Mouse (Mus musculus) hindbrain, embryonic 12.5 days (tissue): ENCODE data around the gene Twnk. TPM values are rescaled to one million over a fixed set of nuclear protein-coding genes. Genes with fewer than 3 reads are reported as not detected.

Source experiments
- ATAC-seq: fragments of 200-750 bp; cut with Nextera tagmentation; 2 replicates; pipeline ENCODE4 v1.8.0; 2017; ENCODE audit warnings: moderate TSS enrichment; ENCODE audit not compliant: low FRiP score
- H3K27ac ChIP-seq: fragments of 300-500 bp; sonication (generic); 2 replicates; pipeline ENCODE4 v1.5.1; 2016; ENCODE audit warnings: mild to moderate bottlenecking
- H3K27me3 ChIP-seq: fragments of 300-500 bp; sonication (generic); 2 replicates; pipeline ENCODE4 v1.6.1; 2016; ENCODE audit warnings: mild to moderate bottlenecking
- H3K36me3 ChIP-seq: fragments of 300-500 bp; sonication (generic); 2 replicates; pipeline ENCODE4 v1.6.1; 2016; ENCODE audit warnings: mild to moderate bottlenecking
- H3K4me1 ChIP-seq: fragments of 300-500 bp; sonication (generic); 2 replicates; pipeline ENCODE4 v1.6.1; 2016
- H3K4me2 ChIP-seq: fragments of 300-500 bp; sonication (generic); replicated peaks from 2 replicates; pipeline ENCODE4 v1.6.1; 2016; ENCODE audit warnings: mild to moderate bottlenecking
- H3K4me3 ChIP-seq: fragments of 300-500 bp; sonication (generic); 2 replicates; pipeline ENCODE4 v1.5.1; 2016; ENCODE audit warnings: mild to moderate bottlenecking
- H3K9ac ChIP-seq: fragments of 300-500 bp; sonication (generic); 2 replicates; pipeline ENCODE4 v1.6.1; 2016; ENCODE audit warnings: mild to moderate bottlenecking, moderate library complexity
- H3K9me3 ChIP-seq: fragments of 300-500 bp; sonication (generic); replicated peaks from 2 replicates; pipeline ENCODE4 v1.6.1; 2016; ENCODE audit warnings: mild to moderate bottlenecking
- WGBS: fragments of 180-500 bp; shearing (Covaris S2); methylation state at CpG from one replicate; pipeline ENCODE4 v1.1.7; 2016; 5-methylcytosine and 5-hydroxymethylcytosine counted together
- polyA plus RNA-seq: library from polyadenylated mRNA; unstranded; fragments of >200 nt; fragmentation: Nextera tagmentation; extraction: Ambion mirVana; gene quantifications from 2 replicates; pipeline ENCODE4 v1.2.1, GENCODE M21; 2016

Twnk gene
- polyA plus RNA-seq, 1 experiment from 2014 or later: 19.7 TPM

- H3K36me3 ChIP-seq: 0 out of 2 replicates have a peak, but pooled peaks cover 4% of the 10 kb centered on the region
- H3K4me2 ChIP-seq: peak overlapping the region; percentile 78
- H3K4me1 ChIP-seq: peaks cover 30% of the 10 kb centered on the region
- WGBS: 37% methylated on average over 9 of the region's 9 CpGs
- no peaks in the 10 kb centered on the region for H3K27me3 ChIP-seq
- H3K9ac ChIP-seq: peak overlapping the region; percentile 86; the same call in 1 of the 2 replicates
- peak overlapping the region; percentile 67 for H3K4me3 ChIP-seq
- H3K27ac ChIP-seq: peak overlapping the region; percentile 57; the same call in 1 of the 2 replicates
- ATAC-seq: no peak
- H3K9me3 ChIP-seq: no peaks in the 10 kb centered on the region
These were observed 17.1 kb upstream of the Twnk start for GRCm38 (mm10) chr19:44988321-44988720.

GRCm38 (mm10) chr19:44988831-44989566, 16.5 kb upstream of the Twnk start, which contains the start of gene Sema4g:
TSS of gene Sema4g (plus strand) at chr19:44989101.
- H3K4me2 ChIP-seq: peak within 1 kb of the TSS; percentile 78
- H3K4me3 ChIP-seq: peak within 1 kb of the TSS; percentile 67
- 1% methylated on average over 49 of the region's 58 CpGs for WGBS
- peaks cover 30% of the 10 kb centered on the region for H3K4me1 ChIP-seq
- 0 out of 2 replicates have a peak, but pooled peaks cover 4% of the 10 kb centered on the region for H3K36me3 ChIP-seq
- peak; percentile 84 for ATAC-seq
- H3K27me3 ChIP-seq: no peaks in the 10 kb centered on the region
- H3K9me3 ChIP-seq: no peaks in the 10 kb centered on the region
- H3K9ac ChIP-seq: peak within 1 kb of the TSS; percentile 86
- peak within 1 kb of the TSS; percentile 57 for H3K27ac ChIP-seq

DNA sequence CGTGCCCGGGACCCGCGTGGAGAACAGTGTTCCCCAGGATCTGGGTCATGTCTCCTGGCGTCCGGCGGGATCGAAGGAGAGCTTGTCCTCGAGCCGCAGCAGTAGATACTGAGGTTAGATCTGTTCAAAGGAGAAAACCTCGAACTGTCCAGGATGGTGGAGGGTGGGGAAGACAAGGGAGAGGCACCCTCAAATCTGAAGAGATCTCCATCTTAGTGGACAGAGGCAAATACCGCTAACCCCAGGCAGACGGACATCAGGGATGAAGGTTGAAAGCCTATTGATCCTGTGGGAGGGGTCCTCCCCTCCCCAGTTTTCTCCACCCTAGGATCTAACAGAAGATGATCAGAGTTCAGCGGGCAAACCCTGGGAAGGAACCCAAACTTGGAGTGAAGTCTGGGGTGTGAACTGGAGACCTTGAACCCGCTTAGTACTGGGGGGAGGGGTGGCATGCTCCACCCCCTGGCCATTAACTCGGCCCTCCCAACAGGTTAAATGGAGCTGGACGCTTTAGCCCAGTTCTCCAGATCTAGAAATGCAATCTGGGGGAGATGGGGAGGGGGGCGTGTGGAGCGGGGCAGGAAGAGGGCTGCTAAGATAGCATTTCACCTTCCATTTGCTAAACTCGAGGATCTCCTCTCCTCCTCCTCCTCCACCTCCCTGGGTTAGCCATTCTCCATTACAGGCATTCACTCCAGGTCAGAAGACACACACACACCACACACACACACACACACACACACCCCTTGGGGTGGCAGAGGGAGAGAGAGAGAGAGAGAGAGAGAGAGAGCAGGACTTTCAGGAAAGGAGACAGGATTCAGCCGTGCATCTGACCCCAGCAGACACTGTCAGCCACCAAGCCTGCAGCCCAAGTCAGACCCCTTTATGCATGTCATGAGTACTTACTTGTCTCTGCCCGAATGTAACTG, 15.6 kb upstream of the Twnk start:
- Histone ChIP-seq H3K36me3 (0 out of 2 replicates have a peak, but pooled peaks cover 4% of the 10 kb centered on the region), H3K27me3 (no peaks in the 10 kb centered on the region), H3K9ac (peak overlapping the region; percentile 86), H3K27ac (peak overlapping the region; percentile 57), H3K9me3 (no peaks in the 10 kb centered on the region), H3K4me3 (peak overlapping the region; percentile 67), H3K4me2 (peak overlapping the region; percentile 78), H3K4me1 (peaks cover 30% of the 10 kb centered on the region)
- peak; percentile 47; the same call in 1 of the 2 replicates for ATAC-seq
- 6% methylated on average over 22 of the region's 22 CpGs for WGBS

DNA sequence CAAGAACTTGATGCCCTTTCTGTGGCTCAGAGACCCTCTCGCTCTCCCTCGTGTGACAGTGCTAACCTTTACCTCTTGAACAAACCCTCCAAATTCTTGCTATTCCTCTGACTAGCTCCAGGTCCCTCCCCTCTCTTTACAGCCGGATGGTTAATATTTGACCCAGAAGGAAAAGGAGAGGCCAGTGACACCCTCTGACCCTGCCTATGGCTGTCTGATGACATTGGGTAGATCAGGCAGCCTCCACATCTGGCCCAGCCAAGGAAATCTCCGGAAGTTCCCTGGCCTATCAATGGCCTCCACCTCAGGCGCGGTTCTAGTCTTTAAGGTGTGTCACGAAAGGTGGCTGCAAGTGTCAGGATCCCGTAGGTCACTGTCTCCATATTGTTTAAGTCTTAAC, 14.4 kb upstream of the Twnk start:
- Histone ChIP-seq H3K9ac (peak overlapping the region; percentile 86), H3K4me2 (peak overlapping the region; percentile 78), H3K9me3 (no peaks in the 10 kb centered on the region), H3K4me1 (peaks cover 30% of the 10 kb centered on the region), H3K36me3 (0 out of 2 replicates have a peak, but pooled peaks cover 4% of the 10 kb centered on the region), H3K27me3 (no peaks in the 10 kb centered on the region), H3K4me3 (peak overlapping the region; percentile 67; the same call in 1 of the 2 replicates), H3K27ac (no peak overlapping the region)
- ATAC-seq: no peak
- WGBS: 72% methylated on average over 8 of the region's 8 CpGs

- no peak overlapping the region for H3K9ac ChIP-seq
- peaks cover 30% of the 10 kb centered on the region for H3K4me1 ChIP-seq
- 50% methylated on average over 7 of the region's 7 CpGs for WGBS
- no peak overlapping the region for H3K4me2 ChIP-seq
- H3K4me3 ChIP-seq: no peak overlapping the region
- ATAC-seq: no peak
- peaks cover 15% of the 10 kb centered on the region; the same call in 1 of the 2 replicates for H3K36me3 ChIP-seq
- no peaks in the 10 kb centered on the region for H3K27me3 ChIP-seq
- H3K27ac ChIP-seq: no peak overlapping the region
- H3K9me3 ChIP-seq: no peaks in the 10 kb centered on the region
These were observed 13.2 kb upstream of the Twnk start for GRCm38 (mm10) chr19:44992246-44992645.

- no peak overlapping the region for H3K4me3 ChIP-seq
- H3K27me3 ChIP-seq: no peaks in the 10 kb centered on the region
- ATAC-seq: no peak
- H3K4me2 ChIP-seq: no peak overlapping the region
- peaks cover 19% of the 10 kb centered on the region for H3K36me3 ChIP-seq
- peaks cover 30% of the 10 kb centered on the region for H3K4me1 ChIP-seq
- 65% methylated on average over 7 of the region's 7 CpGs for WGBS
- H3K27ac ChIP-seq: no peak overlapping the region
- H3K9ac ChIP-seq: no peak overlapping the region
- no peaks in the 10 kb centered on the region for H3K9me3 ChIP-seq
These were observed 12.8 kb upstream of the Twnk start for GRCm38 (mm10) chr19:44992712-44993111.

DNA sequence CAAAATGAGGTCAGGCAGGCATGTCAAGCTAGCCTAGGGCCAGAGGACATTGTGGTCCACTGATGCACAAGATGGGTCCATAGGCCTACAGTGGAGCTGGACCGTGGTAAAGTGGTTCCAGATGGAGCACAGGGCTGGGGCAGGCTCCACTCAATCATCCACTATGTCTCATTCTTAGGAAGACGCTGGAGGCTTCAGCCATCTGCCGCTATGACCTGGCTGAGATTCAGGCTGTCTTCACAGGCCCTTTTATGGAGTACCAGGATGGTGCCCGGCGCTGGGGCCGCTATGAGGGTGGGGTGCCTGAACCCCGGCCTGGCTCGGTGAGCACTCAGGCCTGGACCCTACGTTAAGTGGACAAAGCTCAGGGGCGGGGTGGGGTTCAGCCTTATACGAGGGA, 7.7 kb upstream of the Twnk start:
- 82% methylated on average over 11 of the region's 11 CpGs for WGBS
- Histone ChIP-seq H3K36me3 (peaks cover 69% of the 10 kb centered on the region), H3K27me3 (no peaks in the 10 kb centered on the region), H3K9ac (no peak overlapping the region), H3K4me1 (no peaks in the 10 kb centered on the region), H3K4me2 (no peak overlapping the region), H3K4me3 (no peak overlapping the region), H3K27ac (no peak overlapping the region), H3K9me3 (no peaks in the 10 kb centered on the region)
- no peak for ATAC-seq

DNA sequence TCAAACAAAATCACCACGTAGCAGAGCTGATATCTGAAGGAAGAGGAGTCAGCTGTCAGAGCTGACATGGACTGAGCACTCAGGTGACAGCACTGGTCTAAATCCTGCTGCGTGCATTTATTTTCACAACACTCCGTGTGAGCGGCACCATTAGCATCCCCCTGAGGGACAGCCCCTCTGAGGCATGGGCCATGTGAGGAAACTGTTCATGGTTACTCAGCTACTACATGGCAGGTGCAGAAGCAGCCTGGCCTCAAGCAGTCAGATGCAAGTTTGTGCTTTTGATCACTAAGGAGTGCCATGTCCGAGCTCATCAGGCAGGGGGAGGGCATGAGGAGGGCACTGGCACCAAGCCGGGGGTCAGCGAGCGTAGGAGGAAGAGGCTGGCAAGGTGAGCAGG, 5.8 kb upstream of the Twnk start:
- Histone ChIP-seq H3K9me3 (no peaks in the 10 kb centered on the region), H3K4me2 (no peak overlapping the region), H3K4me1 (no peaks in the 10 kb centered on the region), H3K27me3 (no peaks in the 10 kb centered on the region), H3K27ac (no peak overlapping the region), H3K4me3 (no peak overlapping the region), H3K36me3 (peaks cover 83% of the 10 kb centered on the region), H3K9ac (no peak overlapping the region)
- 89% methylated on average over 8 of the region's 8 CpGs for WGBS
- ATAC-seq: no peak

DNA sequence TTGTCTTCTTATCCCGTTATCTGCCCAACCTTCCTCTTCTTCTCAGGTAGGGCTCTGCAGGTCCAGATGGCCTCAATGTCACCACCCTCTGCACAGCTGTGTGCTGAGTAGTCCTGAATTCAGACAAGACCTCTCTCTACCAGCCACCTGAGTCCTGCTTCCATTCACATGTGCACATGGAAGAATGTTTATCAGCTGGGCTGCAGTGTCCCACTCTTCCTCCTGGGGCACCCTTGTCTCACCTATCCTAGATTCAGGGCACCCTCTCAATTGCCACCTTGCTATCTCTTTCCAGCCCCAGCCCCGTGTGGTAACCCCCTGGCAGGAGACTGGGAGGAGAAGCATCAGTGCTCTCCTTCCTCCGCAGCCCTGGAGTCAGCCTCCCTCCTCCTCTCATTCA, 3.2 kb upstream of the Twnk start:
- H3K36me3 ChIP-seq: peaks cover 74% of the 10 kb centered on the region
- no peak overlapping the region for H3K4me2 ChIP-seq
- H3K9me3 ChIP-seq: no peaks in the 10 kb centered on the region
- peaks cover 15% of the 10 kb centered on the region for H3K4me1 ChIP-seq
- H3K27me3 ChIP-seq: no peaks in the 10 kb centered on the region
- no peak overlapping the region for H3K27ac ChIP-seq
- 59% methylated on average over 3 of the region's 3 CpGs for WGBS
- no peak overlapping the region for H3K4me3 ChIP-seq
- H3K9ac ChIP-seq: no peak overlapping the region
- ATAC-seq: no peak

DNA sequence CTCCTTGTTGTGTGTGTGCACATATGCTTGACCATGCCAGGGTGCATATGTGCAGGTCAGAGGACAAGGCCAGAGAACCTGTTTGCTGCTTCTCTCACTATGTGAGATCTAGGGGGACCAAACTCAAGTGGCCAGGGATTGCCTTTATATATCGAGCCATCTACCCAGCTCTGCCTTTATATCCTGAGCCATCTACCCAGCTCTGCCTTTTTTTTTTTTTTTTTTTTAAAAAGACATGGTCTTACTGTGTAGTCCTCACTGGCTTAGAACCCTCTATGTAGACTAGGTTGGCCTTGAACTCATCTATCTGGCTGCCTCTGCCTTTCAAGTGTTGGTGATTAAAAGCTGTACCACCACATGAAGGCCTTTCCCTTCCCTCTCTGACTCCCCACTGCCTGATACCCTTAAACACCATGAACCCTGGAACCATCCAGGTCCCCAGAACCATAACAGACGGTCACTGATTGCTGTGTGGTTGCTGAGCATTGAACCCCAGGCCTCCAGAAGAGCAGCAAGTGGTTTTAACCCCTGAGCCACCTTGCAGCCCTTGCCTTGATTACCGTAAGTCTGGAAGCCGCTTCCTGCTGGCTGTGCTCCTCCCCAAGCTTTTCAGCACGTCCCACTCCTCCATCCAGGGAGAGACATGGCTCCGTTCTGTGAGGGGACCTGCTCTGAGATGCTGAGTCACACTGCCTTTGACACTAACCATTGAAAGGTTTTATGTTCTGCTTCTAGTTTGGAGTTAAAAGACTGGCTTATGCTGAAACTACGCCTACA, 1.5 kb upstream of the Twnk start:
- no peaks in the 10 kb centered on the region for H3K9me3 ChIP-seq
- no peak overlapping the region for H3K9ac ChIP-seq
- peaks cover 20% of the 10 kb centered on the region for H3K4me1 ChIP-seq
- H3K27me3 ChIP-seq: no peaks in the 10 kb centered on the region
- no peak overlapping the region for H3K4me3 ChIP-seq
- no peak overlapping the region for H3K27ac ChIP-seq
- peaks cover 61% of the 10 kb centered on the region for H3K36me3 ChIP-seq
- no peak overlapping the region for H3K4me2 ChIP-seq
- no peak for ATAC-seq
- 85% methylated on average over 7 of the region's 7 CpGs for WGBS

DNA sequence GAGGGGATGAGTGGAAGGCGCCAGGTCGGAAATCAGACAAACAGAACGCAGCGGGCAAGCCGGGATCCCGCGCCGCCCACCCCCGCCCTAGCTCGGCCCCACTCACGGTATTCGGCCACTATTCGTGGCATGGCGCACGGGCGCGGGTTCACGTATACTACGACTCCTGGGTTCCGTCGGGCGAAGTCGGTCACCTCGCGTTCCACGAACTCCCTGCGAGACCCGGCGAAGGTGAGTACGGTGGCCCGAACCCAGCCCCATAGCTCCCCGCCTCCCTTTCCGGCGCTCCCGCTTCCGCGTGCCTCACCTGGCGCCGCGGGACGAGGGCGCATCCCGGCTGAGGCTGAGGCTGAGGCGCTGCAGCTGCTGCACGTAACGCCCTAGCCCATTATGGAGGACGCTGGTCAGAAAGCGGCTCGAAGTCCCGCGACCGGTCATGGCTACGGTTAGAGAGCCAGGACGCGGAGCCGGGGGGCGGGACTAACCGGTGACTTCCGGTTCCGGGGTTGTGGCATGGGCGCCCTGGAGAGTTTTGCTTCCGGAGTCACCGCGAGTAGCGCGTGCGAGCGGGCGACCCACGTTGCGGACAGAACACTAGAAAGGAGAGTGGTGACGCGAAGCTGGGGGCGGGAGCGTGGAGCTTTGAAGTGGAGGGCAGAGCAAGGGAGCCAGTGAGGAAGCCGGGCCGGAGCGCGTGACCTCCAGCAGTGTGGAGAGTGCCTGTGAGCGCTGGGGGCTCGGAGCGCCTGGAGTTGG, 672 bp downstream of the Twnk start, which contains the start of gene Mrpl43:
Mrpl43 (minus strand) TSS at position 486 of the 756 bp plus-strand sequence.
- no peaks in the 10 kb centered on the region for H3K9me3 ChIP-seq
- peak within 1 kb of the TSS; percentile 97 for H3K4me3 ChIP-seq
- peaks cover 52% of the 10 kb centered on the region for H3K36me3 ChIP-seq
- peak within 1 kb of the TSS; percentile 96 for H3K4me2 ChIP-seq
- peak within 1 kb of the TSS; percentile 84 for H3K27ac ChIP-seq
- H3K4me1 ChIP-seq: peaks cover 20% of the 10 kb centered on the region
- peak; percentile 92 for ATAC-seq
- under 1% methylated on average over 82 of the region's 82 CpGs for WGBS
- no peaks in the 10 kb centered on the region for H3K27me3 ChIP-seq
- H3K9ac ChIP-seq: peak within 1 kb of the TSS; percentile 89
